8 mouse cellular contexts compared by ENCODE assay signal in the genomic region with DNA sequence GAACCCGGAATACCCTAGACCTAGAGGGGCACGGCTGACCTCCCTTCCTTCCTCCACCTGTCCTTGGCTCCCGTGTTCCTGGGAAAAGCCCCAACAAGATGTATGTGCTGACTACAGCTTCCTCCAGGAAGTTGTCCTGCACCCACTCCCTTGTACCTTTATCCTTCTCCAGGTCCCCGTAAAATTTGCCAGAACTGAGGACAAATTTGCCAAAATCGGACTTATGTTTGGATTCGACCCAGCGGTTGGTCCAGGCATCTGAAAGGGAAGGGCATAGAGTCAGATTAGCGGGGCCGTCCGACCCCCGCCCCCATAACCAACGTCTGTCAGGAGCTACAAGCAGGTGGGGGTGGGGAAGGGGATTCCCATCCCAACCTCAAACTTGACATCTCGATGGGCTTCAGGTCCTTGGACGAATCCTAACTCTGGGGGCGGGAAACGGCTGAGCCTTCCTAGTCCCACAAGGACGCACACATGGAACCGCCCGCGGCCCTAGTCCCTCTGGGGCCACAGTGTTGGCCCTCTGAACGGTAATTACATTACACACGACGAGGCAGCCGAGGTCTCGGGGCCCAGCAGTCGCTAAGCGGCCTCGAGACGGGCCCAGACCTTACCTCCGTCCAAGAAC. TPM values are rescaled to one million over a fixed set of nuclear protein-coding genes. Genes with fewer than 3 reads are reported as not detected.
A peak's percentile ranks its signal among the peaks of the same experiment; 100 is the strongest.
DNase-seq lines count a peak whose midpoint lies in the region; ATAC-seq and TF ChIP-seq lines count a peak whose summit lies in the region.

No protein-coding gene starts in this region.

- ATAC-seq in hindbrain, embryonic 13.5 days (ENCODE audit: low FRiP score): peak; percentile 46
- ATAC-seq in midbrain, embryonic 14.5 days (ENCODE audit: low FRiP score, low TSS enrichment): peak; percentile 36; the same call in 1 of the 2 replicates

- H3K4me2 ChIP-seq in hindbrain, embryonic 13.5 days: peak overlapping the region; percentile 88
- peak overlapping the region; percentile 89 for H3K4me2 ChIP-seq in midbrain, embryonic 14.5 days (ENCODE audit: low read length)

- H3K27ac ChIP-seq in thymus, adult 2 months (ENCODE audit: control insufficient read depth, insufficient read depth, low read length): peak overlapping the region; percentile 39
- peak overlapping the region; percentile 92 for H3K27ac ChIP-seq in hindbrain, embryonic 13.5 days
- peak overlapping the region; percentile 88 for H3K27ac ChIP-seq in midbrain, embryonic 14.5 days (replicated peaks; ENCODE audit: low read depth, low read length)

- H3K36me3 ChIP-seq in thymus, adult 2 months (ENCODE audit: control insufficient read depth, insufficient read depth, low read length): peaks cover 25% of the 10 kb centered on the region
- H3K36me3 ChIP-seq in hindbrain, embryonic 13.5 days: peaks cover 39% of the 10 kb centered on the region
- H3K36me3 ChIP-seq in midbrain, embryonic 14.5 days (ENCODE audit: control insufficient read depth, insufficient read depth, low read length): peaks cover 42% of the 10 kb centered on the region

- no peak for TF ChIP-seq POLR2A in thymus, adult 2 months (IDR thresholded peaks at IDR 0.05; ENCODE audit: control insufficient read depth, extremely low read depth, insufficient read depth, low read length, poor library complexity)

- under 1% methylated on average over 30 of the region's 30 CpGs for WGBS in thymus, adult 2 months
- WGBS in hindbrain, embryonic 13.5 days: under 1% methylated on average over 30 of the region's 30 CpGs
- under 1% methylated on average over 30 of the region's 30 CpGs for WGBS in midbrain, embryonic 14.5 days

- peak overlapping the region; percentile 98 for H3K9ac ChIP-seq in hindbrain, embryonic 13.5 days
- peak overlapping the region; percentile 95 for H3K9ac ChIP-seq in midbrain, embryonic 14.5 days (replicated peaks; ENCODE audit: low read length)

- intact Hi-C loops in gastrocnemius, postnatal 14 days (cut with DNase I; ENCODE audit: low total_unique reads): no loop called here

- no peaks in the 10 kb centered on the region for H3K9me3 ChIP-seq in hindbrain, embryonic 13.5 days
- no peaks in the 10 kb centered on the region for H3K9me3 ChIP-seq in midbrain, embryonic 14.5 days (ENCODE audit: control insufficient read depth, low read length)

- peak overlapping the region; percentile 81 for H3K4me3 ChIP-seq in thymus, adult 2 months (ENCODE audit: control insufficient read depth, insufficient read depth, low read length)
- H3K4me3 ChIP-seq in hindbrain, embryonic 13.5 days: peak overlapping the region; percentile 98
- H3K4me3 ChIP-seq in midbrain, embryonic 14.5 days (replicated peaks; ENCODE audit: low read depth, low read length): peak overlapping the region; percentile 97

- DNase-seq in gastrocnemius, postnatal 14 days: peak; percentile 14
- DNase-seq in gastrocnemius, adult 8-10 months (ENCODE audit: low spot score in 2 of 2): no peak
- peak; percentile 17 for DNase-seq in thymus, adult 2 months
- no peak for DNase-seq in thymus, postnatal 10 days (ENCODE audit: low spot score in 2 of 2)
- DNase-seq in midbrain, embryonic 14.5 days: no peak
- DNase-seq in layer of hippocampus, postnatal 14 days (ENCODE audit: low spot score in 2 of 2): no peak
- DNase-seq in adrenal gland, postnatal 4 days (ENCODE audit: low spot score in 2 of 2): no peak

- no peaks in the 10 kb centered on the region for H3K27me3 ChIP-seq in thymus, adult 2 months (ENCODE audit: control insufficient read depth, insufficient read depth, low read length)
- no peaks in the 10 kb centered on the region for H3K27me3 ChIP-seq in hindbrain, embryonic 13.5 days
- no peaks in the 10 kb centered on the region for H3K27me3 ChIP-seq in midbrain, embryonic 14.5 days (ENCODE audit: control insufficient read depth, insufficient read depth, low read length)

- TF ChIP-seq CTCF in thymus, adult 2 months (IDR thresholded peaks at IDR 0.05; ENCODE audit: borderline replicate concordance, control insufficient read depth, extremely low read depth, insufficient read depth, low read length, poor library complexity): no peak

- peaks cover 14% of the 10 kb centered on the region for H3K4me1 ChIP-seq in thymus, adult 2 months (replicated peaks; ENCODE audit: control insufficient read depth, insufficient read depth, low read length)
- H3K4me1 ChIP-seq in hindbrain, embryonic 13.5 days (replicated peaks): peaks cover 44% of the 10 kb centered on the region
- H3K4me1 ChIP-seq in midbrain, embryonic 14.5 days (ENCODE audit: control insufficient read depth, insufficient read depth, low read length): peaks cover 22% of the 10 kb centered on the region

RNA-seq across cellular contexts. Expression of a gene that starts 0.5 kb away (rescaled TPM):
- 100 to 1,000 TPM; 197 to 229 TPM for total RNA-seq in gastrocnemius, postnatal 14 days (2021)
- total RNA-seq in gastrocnemius, adult 8-10 months (2022): 100 to 1,000 TPM; 148 to 197 (median 154) TPM
- polyA plus RNA-seq in thymus, adult 2 months (2012; rRNA removed): 182 and 186 TPM in 2 replicates
- 646 and 672 TPM in 2 replicates for polyA plus RNA-seq in hindbrain, embryonic 13.5 days (2015; fragmentation: Nextera tagmentation; extraction: Ambion mirVana)
- polyA plus RNA-seq in midbrain, embryonic 14.5 days (2014; fragmentation: Nextera tagmentation; extraction: Ambion mirVana): 434 and 525 TPM in 2 replicates
- total RNA-seq in layer of hippocampus, postnatal 14 days (2021): 100 to 1,000 TPM; 453 to 590 TPM
- 100 to 1,000 TPM; 480 to 531 TPM for total RNA-seq in adrenal gland, postnatal 4 days (2021)

RNA-seq across cellular contexts. Expression of a gene that starts 5.7 kb away (rescaled TPM):
- 100 to 1,000 TPM; 122 to 124 TPM for total RNA-seq in gastrocnemius, postnatal 14 days (2021)
- 100 to 1,000 TPM; 168 to 185 (median 180) TPM for total RNA-seq in gastrocnemius, adult 8-10 months (2022)
- 109 and 117 TPM in 2 replicates for polyA plus RNA-seq in thymus, adult 2 months (2012; rRNA removed)
- polyA plus RNA-seq in hindbrain, embryonic 13.5 days (2015; fragmentation: Nextera tagmentation; extraction: Ambion mirVana): 83.2 and 85.5 TPM in 2 replicates
- 83.4 and 84.3 TPM in 2 replicates for polyA plus RNA-seq in midbrain, embryonic 14.5 days (2014; fragmentation: Nextera tagmentation; extraction: Ambion mirVana)
- total RNA-seq in layer of hippocampus, postnatal 14 days (2021): 10 to 100 TPM; 59.4 to 64.8 TPM
- total RNA-seq in adrenal gland, postnatal 4 days (2021): 10 to 100 TPM; 86.4 to 93.8 TPM

RNA-seq across cellular contexts. Expression of a gene that starts 10.6 kb away (rescaled TPM):
- total RNA-seq in gastrocnemius, postnatal 14 days (2021): 10 to 100 TPM; 24.8 to 25.5 TPM
- 10 to 100 TPM; 19.2 to 28.8 (median 24.5) TPM for total RNA-seq in gastrocnemius, adult 8-10 months (2022)
- polyA plus RNA-seq in thymus, adult 2 months (2012; rRNA removed): 93.5 and 103 TPM in 2 replicates
- polyA plus RNA-seq in hindbrain, embryonic 13.5 days (2015; fragmentation: Nextera tagmentation; extraction: Ambion mirVana): 107 and 109 TPM in 2 replicates
- polyA plus RNA-seq in midbrain, embryonic 14.5 days (2014; fragmentation: Nextera tagmentation; extraction: Ambion mirVana): 95.6 and 111 TPM in 2 replicates
- 10 to 100 TPM; 55.3 to 58.4 TPM for total RNA-seq in layer of hippocampus, postnatal 14 days (2021)
- total RNA-seq in adrenal gland, postnatal 4 days (2021): 10 to 100 TPM; 61.0 to 63.6 TPM

RNA-seq across cellular contexts. Expression of a gene that starts 14.9 kb away (rescaled TPM):
- total RNA-seq in gastrocnemius, postnatal 14 days (2021): 10 to 100 TPM; 28.4 to 28.8 TPM
- 10 to 100 TPM; 18.6 to 23.2 (median 20.8) TPM for total RNA-seq in gastrocnemius, adult 8-10 months (2022)
- polyA plus RNA-seq in thymus, adult 2 months (2012; rRNA removed): 52.9 and 60.6 TPM in 2 replicates
- polyA plus RNA-seq in hindbrain, embryonic 13.5 days (2015; fragmentation: Nextera tagmentation; extraction: Ambion mirVana): 37.3 and 37.8 TPM in 2 replicates
- 32.7 and 35.8 TPM in 2 replicates for polyA plus RNA-seq in midbrain, embryonic 14.5 days (2014; fragmentation: Nextera tagmentation; extraction: Ambion mirVana)
- total RNA-seq in layer of hippocampus, postnatal 14 days (2021): 10 to 100 TPM; 19.4 to 20.4 TPM
- total RNA-seq in adrenal gland, postnatal 4 days (2021): 10 to 100 TPM; 46.9 to 48.0 TPM

RNA-seq across cellular contexts. Expression of a gene that starts 23.6 kb away (rescaled TPM):
- 1 to 10 TPM; 6.0 to 7.2 TPM for total RNA-seq in gastrocnemius, postnatal 14 days (2021)
- 10 to 100 TPM in 3 of 4 experiments, 1 to 10 TPM in 1; 7.8 to 12.9 (median 12.2) TPM for total RNA-seq in gastrocnemius, adult 8-10 months (2022)
- polyA plus RNA-seq in thymus, adult 2 months (2012; rRNA removed): 2.2 TPM in 2 replicates
- 10.8 and 11.5 TPM in 2 replicates for polyA plus RNA-seq in hindbrain, embryonic 13.5 days (2015; fragmentation: Nextera tagmentation; extraction: Ambion mirVana)
- polyA plus RNA-seq in midbrain, embryonic 14.5 days (2014; fragmentation: Nextera tagmentation; extraction: Ambion mirVana): 9.9 and 12.7 TPM in 2 replicates
- total RNA-seq in layer of hippocampus, postnatal 14 days (2021): 1 to 10 TPM; 7.4 to 8.6 TPM
- 1 to 10 TPM; 5.7 to 6.7 TPM for total RNA-seq in adrenal gland, postnatal 4 days (2021)

Comparison
In these comparisons a context has a peak if more than half of its experiments do, and no peak if none do; other contexts are left out.
1. DNase-seq: peak in gastrocnemius, postnatal 14 days (single experiment) and thymus, adult 2 months (single experiment); none in gastrocnemius, adult 8-10 months (0 of 2), thymus, postnatal 10 days (0 of 2), midbrain, embryonic 14.5 days (single experiment), layer of hippocampus, postnatal 14 days (0 of 2) and adrenal gland, postnatal 4 days (0 of 2).
2. H3K27ac ChIP-seq: peak in every context shown above with its lines; median percentile 92 in hindbrain, embryonic 13.5 days; 88 in midbrain, embryonic 14.5 days; 39 in thymus, adult 2 months.
3. Peak in every context shown above with its lines, with median percentiles within 50 percentile points of each other: H3K4me3 ChIP-seq.